Mouse (Mus musculus) kidney, adult 11 months (tissue): ENCODE results near the gene Primpol.
A peak's percentile ranks its signal among the peaks of the same experiment; 100 is the strongest.

ENCODE experiments used
- DNase-seq: peaks from one replicate; pipeline ENCODE4 v3.0.0; 2022

Gene Primpol

DNA sequence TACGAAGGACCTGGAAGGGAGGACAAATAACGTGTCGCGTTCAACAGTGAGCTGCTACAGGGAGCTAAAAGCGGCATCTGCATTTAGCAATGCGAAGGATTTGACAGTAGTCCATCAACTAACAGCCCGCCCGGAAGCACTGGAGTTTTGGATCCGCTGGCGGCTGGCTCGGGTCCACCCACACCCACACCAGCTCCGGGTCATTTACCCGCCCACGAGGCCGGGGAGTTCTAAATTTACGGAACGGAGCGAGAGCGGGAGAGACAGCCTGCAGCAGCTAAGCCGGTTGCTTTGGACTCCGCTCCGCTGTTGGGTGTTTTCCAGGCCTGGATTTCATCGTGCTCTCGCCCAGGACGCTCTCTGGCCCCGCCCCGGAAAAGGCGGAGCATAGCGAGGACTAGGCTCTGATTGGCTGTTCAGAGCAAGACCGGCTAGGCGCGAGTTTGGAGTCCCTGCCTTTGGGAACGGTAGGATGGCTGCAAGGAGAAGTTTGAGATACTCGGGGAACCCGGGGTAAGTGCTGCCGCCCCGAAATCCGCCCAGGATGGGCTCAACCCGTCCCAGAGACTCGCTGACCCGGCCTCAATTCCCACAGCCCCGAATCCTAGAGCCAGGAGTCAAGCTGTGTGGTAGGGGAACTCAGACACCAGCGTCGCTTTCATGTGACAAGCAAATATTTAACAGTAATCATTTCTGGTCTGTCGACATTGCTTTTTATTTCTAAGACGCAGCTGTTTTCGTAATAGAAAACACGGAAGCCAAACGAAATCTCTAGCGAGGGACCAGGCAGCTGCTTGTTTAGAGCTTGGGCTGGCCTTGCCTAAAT is 65.2 kb downstream of the Primpol start, which contains the start of gene Cenpu:
Gene Cenpu, plus strand, starts transcription at position 414 of the 826 bp plus-strand sequence.
- DNase-seq = peak; percentile 100

DNA sequence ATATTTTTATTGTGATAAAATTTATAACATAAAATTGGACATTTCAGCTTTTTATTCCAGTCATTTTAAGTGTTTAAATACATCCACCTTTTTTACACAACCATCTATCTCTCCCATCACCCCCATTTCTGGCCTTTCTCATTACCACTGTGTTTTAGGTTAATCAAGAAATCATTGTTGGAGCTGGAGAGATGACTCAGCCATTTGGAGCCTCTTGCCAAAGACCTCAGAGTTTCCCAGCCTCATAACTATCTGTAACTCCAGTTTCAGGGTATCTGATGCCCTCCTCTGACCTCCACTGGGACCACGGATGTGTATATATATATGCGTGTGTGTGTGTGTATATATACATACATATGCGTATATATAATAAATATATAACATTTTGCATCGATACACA is 66.0 kb downstream of the Primpol start:
- DNase-seq = no peak

GRCm38 (mm10) chr8:46550058-46550457 is 67.0 kb downstream of the Primpol start:
- DNase-seq = no peak

DNA sequence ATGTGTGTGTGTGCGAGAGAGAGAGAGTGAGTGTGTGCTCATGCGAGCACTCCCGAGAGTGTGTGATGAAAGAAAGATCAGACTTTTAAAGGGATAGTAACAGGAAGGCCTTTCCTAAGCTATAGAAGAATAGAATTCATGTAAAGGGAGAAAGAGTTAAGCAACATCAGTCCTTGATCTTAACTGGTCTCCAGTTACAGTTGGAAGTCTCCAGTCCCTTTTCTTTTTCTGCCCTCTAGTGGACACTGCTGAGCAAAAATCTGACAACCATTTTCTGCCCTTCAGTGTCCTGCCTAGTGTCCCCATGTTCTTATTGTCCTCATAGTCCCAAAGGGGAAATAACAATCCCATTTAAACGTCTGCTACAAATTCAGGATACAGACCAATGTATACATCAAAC is 69.8 kb downstream of the Primpol start:
- peak; percentile 59 for DNase-seq

GRCm38 (mm10) chr8:46546431-46547176 is 70.4 kb downstream of the Primpol start:
- peak; percentile 87 for DNase-seq

DNA sequence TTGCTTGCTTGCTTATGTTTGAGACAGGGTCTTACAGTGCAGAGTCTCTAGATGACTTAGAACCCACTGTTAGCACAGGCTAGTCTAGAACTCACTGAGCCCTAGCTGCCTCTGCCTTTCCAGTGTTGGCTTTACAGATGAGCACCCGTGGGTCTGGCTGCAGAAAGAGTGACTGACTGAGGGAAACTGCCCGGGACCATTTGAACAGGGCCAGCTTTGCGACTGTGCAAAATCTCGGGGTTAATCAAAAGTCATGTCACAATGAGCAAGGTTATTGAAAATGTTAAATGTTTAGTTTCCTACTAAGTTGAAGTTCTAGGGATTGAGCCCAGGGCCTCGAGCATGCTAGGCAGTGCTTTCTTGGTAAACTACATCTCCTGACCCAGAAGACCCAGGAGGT is 71.2 kb downstream of the Primpol start:
- peak; percentile 39 for DNase-seq

- DNase-seq = no peak
Measured at GRCm38 (mm10) chr8:46543662-46544061, 73.3 kb downstream of the Primpol start.

DNA sequence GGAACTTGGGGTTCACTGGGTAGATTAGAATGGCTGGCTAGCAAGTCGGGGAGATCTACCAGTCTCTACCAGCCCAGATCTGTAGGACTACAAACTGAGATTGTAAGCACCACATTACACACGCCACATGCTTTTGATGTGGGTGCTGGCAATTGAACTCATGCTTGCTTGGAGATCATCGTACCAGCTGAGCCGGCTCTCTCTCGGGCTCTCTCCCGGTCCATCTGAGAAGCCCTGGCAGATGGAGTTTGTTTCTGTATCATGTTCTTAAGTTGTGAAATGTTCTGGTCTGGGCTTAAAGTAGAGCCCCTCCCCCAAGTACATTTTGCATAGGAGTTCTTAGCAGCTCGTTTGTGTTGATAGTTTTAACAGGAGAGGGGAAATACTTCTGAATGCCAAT is 73.8 kb downstream of the Primpol start:
- DNase-seq = no peak

DNA sequence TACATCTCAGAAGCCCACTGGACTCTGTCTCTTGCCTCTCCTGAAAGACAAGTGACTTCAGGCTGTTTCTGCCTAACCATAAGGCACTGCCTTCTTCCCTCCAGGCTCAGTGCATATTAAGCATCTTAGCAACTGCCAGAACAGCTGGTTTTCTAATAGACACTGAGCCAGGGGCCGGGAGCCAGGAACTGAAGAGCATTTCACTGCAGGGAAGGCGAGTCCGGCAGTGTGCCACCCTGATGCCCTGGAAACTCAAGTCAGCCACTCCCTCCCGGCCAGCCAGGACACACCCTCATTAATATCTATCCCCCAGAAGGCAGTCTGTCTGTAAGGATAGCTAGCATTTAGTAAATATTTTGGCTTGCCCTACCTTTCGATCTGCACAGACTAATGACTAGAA is 77.3 kb downstream of the Primpol start:
- DNase-seq = no peak

GRCm38 (mm10) chr8:46533926-46534325 is 83.1 kb downstream of the Primpol start:
- DNase-seq = no peak

DNA sequence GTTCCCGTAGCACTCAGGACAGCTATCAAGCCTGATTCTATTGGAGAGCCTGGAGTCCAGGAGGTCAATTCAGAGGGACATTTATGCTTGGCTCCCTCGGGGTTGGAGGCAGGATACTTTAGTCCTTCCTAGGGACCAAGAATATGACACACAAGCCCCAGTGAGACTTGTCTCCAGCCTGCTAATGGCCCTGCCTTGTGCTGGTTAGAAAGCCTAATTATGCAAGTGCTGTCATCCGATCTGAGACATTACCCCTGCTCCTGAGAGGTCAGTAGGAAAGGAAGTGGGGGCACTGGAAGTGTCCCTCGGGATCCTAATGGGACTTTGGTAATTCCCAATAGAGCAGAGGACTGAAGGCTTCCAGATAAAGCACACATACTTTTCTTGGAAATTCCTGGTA is 86.5 kb downstream of the Primpol start:
- no peak for DNase-seq

GRCm38 (mm10) chr8:46529508-46529907 is 87.5 kb downstream of the Primpol start:
- DNase-seq = peak; percentile 43

DNA sequence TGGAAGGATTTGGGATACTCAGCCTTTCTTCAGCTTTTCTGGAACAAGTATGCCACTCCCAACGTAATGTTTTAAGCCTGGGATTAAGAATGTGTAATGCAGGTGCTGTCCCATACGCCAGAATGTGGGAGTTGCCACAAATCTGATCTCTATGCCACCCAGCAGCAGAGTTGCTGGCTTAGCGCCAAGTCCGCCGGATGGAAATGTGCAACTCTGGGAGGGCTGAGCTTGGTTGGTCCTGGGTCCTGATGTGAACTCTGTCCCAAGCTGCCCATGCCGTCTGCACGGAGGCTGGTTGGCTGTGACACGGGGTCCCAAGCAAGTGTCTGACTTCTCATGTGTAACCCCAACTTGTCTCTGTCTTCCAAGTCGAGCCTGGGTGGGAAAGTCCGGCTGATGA is 90.2 kb downstream of the Primpol start:
- DNase-seq = no peak

- DNase-seq = no peak
Measured at GRCm38 (mm10) chr8:46526098-46526497, 90.9 kb downstream of the Primpol start.
